Comparison of ENCODE assay signal across 25 mouse cellular contexts in genomic region chr4:100033944-100034343, GRCm38 (mm10).
DNase-seq lines count a peak whose midpoint lies in the region; ATAC-seq and TF ChIP-seq lines count a peak whose summit lies in the region.
"Had no signal": no experiment of that assay in that cellular context is flagged by ENCODE, and none has a peak within 500 bp of the region (broad histone marks: within the 10 kb centered on the region; RNA-seq: fewer than 3 reads in every experiment).

No protein-coding gene starts in this region.

- peak; percentile 86 for ATAC-seq in lung, postnatal 0 days
- ATAC-seq in liver, embryonic 12.5 days: no peak
- no peak for ATAC-seq in intestine, postnatal 0 days
- ATAC-seq: forebrain, embryonic 13.5 days; forebrain, embryonic 16.5 days; Patski had no signal

- no peak overlapping the region for H3K4me2 ChIP-seq in lung, postnatal 0 days (replicated peaks; ENCODE audit: low read depth, low read length)
- no peak overlapping the region for H3K4me2 ChIP-seq in liver, embryonic 12.5 days
- no peak overlapping the region for H3K4me2 ChIP-seq in intestine, postnatal 0 days (replicated peaks; ENCODE audit: low read depth)
- H3K4me2 ChIP-seq: forebrain, embryonic 13.5 days; heart, embryonic 12.5 days; heart, embryonic 15.5 days; hindbrain, embryonic 13.5 days had no signal

- no peaks in the 10 kb centered on the region for H3K27me3 ChIP-seq in lung, postnatal 0 days (replicated peaks; ENCODE audit: insufficient read depth, low read length)
- no peaks in the 10 kb centered on the region for H3K27me3 ChIP-seq in liver, embryonic 12.5 days (replicated peaks)
- H3K27me3 ChIP-seq in intestine, postnatal 0 days (replicated peaks; ENCODE audit: control insufficient read depth, insufficient read depth, low read length): no peaks in the 10 kb centered on the region
- H3K27me3 ChIP-seq: CH12.LX; forebrain, embryonic 13.5 days; heart, embryonic 12.5 days; heart, embryonic 15.5 days; hindbrain, embryonic 13.5 days; Patski had no signal

- no peak for TF ChIP-seq CTCF in lung, postnatal 0 days (IDR thresholded peaks at IDR 0.05)
- TF ChIP-seq CTCF in intestine, postnatal 0 days (IDR thresholded peaks at IDR 0.05; ENCODE audit: low read depth): no peak

- no peak overlapping the region for H3K9ac ChIP-seq in lung, postnatal 0 days (replicated peaks; ENCODE audit: low read depth)
- H3K9ac ChIP-seq in liver, embryonic 12.5 days: no peak overlapping the region
- no peak overlapping the region for H3K9ac ChIP-seq in intestine, postnatal 0 days (ENCODE audit: low read depth, low read length)
- H3K9ac ChIP-seq: forebrain, embryonic 13.5 days; heart, embryonic 12.5 days; heart, embryonic 15.5 days; hindbrain, embryonic 13.5 days had no signal

- H3K4me1 ChIP-seq in lung, postnatal 0 days (ENCODE audit: insufficient read depth, low read depth, low read length): peaks cover 4% of the 10 kb centered on the region; the same call in 1 of the 2 replicates
- no peaks in the 10 kb centered on the region for H3K4me1 ChIP-seq in liver, embryonic 12.5 days
- H3K4me1 ChIP-seq in intestine, postnatal 0 days (replicated peaks; ENCODE audit: control insufficient read depth, insufficient read depth, low read length): no peaks in the 10 kb centered on the region
- H3K4me1 ChIP-seq: forebrain, embryonic 13.5 days had no signal

- peak; percentile 60; the same call in 1 of the 2 replicates for TF ChIP-seq EP300 in lung, postnatal 0 days (IDR thresholded peaks at IDR 0.05)

- H3K4me3 ChIP-seq in lung, postnatal 0 days (ENCODE audit: low read depth, low read length): no peak overlapping the region
- H3K4me3 ChIP-seq in liver, embryonic 12.5 days: no peak overlapping the region
- no peak overlapping the region for H3K4me3 ChIP-seq in intestine, postnatal 0 days (ENCODE audit: low read depth, low read length)
- H3K4me3 ChIP-seq: forebrain, embryonic 10.5 days; forebrain, embryonic 13.5 days; heart, embryonic 12.5 days; heart, embryonic 15.5 days; hindbrain, embryonic 10.5 days; hindbrain, embryonic 13.5 days had no signal

- H3K36me3 ChIP-seq in lung, postnatal 0 days (ENCODE audit: insufficient read depth, low read length): no peaks in the 10 kb centered on the region
- H3K36me3 ChIP-seq in liver, embryonic 12.5 days: no peaks in the 10 kb centered on the region
- H3K36me3 ChIP-seq in intestine, postnatal 0 days (ENCODE audit: control insufficient read depth, insufficient read depth): no peaks in the 10 kb centered on the region
- H3K36me3 ChIP-seq: forebrain, embryonic 10.5 days; G1E; heart, embryonic 12.5 days; heart, embryonic 15.5 days; hindbrain, embryonic 10.5 days; hindbrain, embryonic 13.5 days had no signal

- peak; percentile 56 to 66 for DNase-seq in lung, adult 18-20 months
- no peak for DNase-seq in lung, postnatal 14 days
- peak; percentile 78 for DNase-seq in lung, postnatal 0 days (ENCODE audit: low spot score)
- DNase-seq in lung, postnatal 36 days: peak; percentile 73
- DNase-seq in frontal cortex, postnatal 25 days (ENCODE audit: low spot score in 2 of 2): no peak
- DNase-seq: adrenal gland, postnatal 10 days; adrenal gland, postnatal 36 days; cerebellum, adult 18-20 months; cerebellum, adult 9-10 months; cerebellum, postnatal 14 days; gastrocnemius, postnatal 25 days; heart, adult 18-20 months; heart, postnatal 36 days had no signal

- H3K27ac ChIP-seq in lung, postnatal 0 days (ENCODE audit: low read length): no peak overlapping the region
- no peak overlapping the region for H3K27ac ChIP-seq in liver, embryonic 12.5 days
- no peak overlapping the region for H3K27ac ChIP-seq in intestine, postnatal 0 days (ENCODE audit: low read depth, low read length)
- H3K27ac ChIP-seq: forebrain, embryonic 10.5 days; forebrain, embryonic 13.5 days; heart, embryonic 15.5 days; hindbrain, embryonic 10.5 days; hindbrain, embryonic 13.5 days had no signal

- 49% methylated on average over 4 of the region's 4 CpGs for WGBS in lung, postnatal 0 days
- whole genome bisulfite sequencing in liver, embryonic 12.5 days (ENCODE audit: insufficient replicate concordance): 74% methylated on average over 4 of the region's 4 CpGs
- WGBS in intestine, postnatal 0 days: 31% methylated on average over 4 of the region's 4 CpGs

- no peaks in the 10 kb centered on the region for H3K9me3 ChIP-seq in lung, postnatal 0 days (ENCODE audit: low read length)
- no peaks in the 10 kb centered on the region for H3K9me3 ChIP-seq in liver, embryonic 12.5 days (replicated peaks)
- no peaks in the 10 kb centered on the region for H3K9me3 ChIP-seq in intestine, postnatal 0 days (ENCODE audit: control insufficient read depth)
- H3K9me3 ChIP-seq: forebrain, embryonic 10.5 days; forebrain, embryonic 13.5 days; G1E; heart, embryonic 12.5 days; heart, embryonic 15.5 days; hindbrain, embryonic 10.5 days; hindbrain, embryonic 13.5 days had no signal

Comparison
In these comparisons a context has a peak if more than half of its experiments do, and no peak if none do; other contexts are left out.
1. DNase-seq: peak in lung, adult 18-20 months (2 of 2), lung, postnatal 0 days (single experiment) and lung, postnatal 36 days (single experiment); none in lung, postnatal 14 days (single experiment) and frontal cortex, postnatal 25 days (0 of 2).